Mouse (Mus musculus) liver, embryonic 14.5 days (tissue): ENCODE data around the gene Eif5b. TPM values are rescaled to one million over a fixed set of nuclear protein-coding genes. Genes with fewer than 3 reads are reported as not detected.
A peak's percentile ranks its signal among the peaks of the same experiment; 100 is the strongest.

ENCODE experiments used
- ATAC-seq: fragments of 200-750 bp; cut with Nextera tagmentation; 2 replicates; pipeline ENCODE4 v1.8.0; 2017; ENCODE audit warnings: moderate number of reproducible peaks, mild to moderate bottlenecking, moderate library complexity; ENCODE audit not compliant: insufficient read depth
- DNase-seq, 3 experiments: peaks; one replicate each; pipeline ENCODE4 v3.0.0-alpha.2; 2012 to 2013; ENCODE audit warnings: low read depth in 3 of 3, low spot score in 3 of 3
- H3K27ac ChIP-seq: fragments of 300-500 bp; sonication (generic); 2 replicates; pipeline ENCODE4 v1.5.1; 2014; ENCODE audit warnings: moderate library complexity, mild to moderate bottlenecking, control low read depth, inconsistent platforms
- H3K27me3 ChIP-seq: fragments of 300-500 bp; sonication (generic); 2 replicates; pipeline ENCODE4 v1.6.1; 2014; ENCODE audit warnings: mild to moderate bottlenecking, low read length, moderate library complexity; ENCODE audit not compliant: control insufficient read depth, insufficient read depth
- H3K36me3 ChIP-seq: fragments of 300-500 bp; sonication (generic); replicated peaks from 2 replicates; pipeline ENCODE4 v1.6.1; 2014; ENCODE audit warnings: low read depth; ENCODE audit not compliant: control insufficient read depth, insufficient read depth
- H3K4me1 ChIP-seq, 2 experiments: fragments of 200-500 bp in 1 of 2; fragments of 300-500 bp in 1 of 2; sonication (generic) in 1 of 2; replicated peaks; 2 replicates each; pipeline ENCODE4 v1.6.1; 2012 to 2014; ENCODE audit warnings: antibody characterized with exemption in 1 of 2, inconsistent platforms in 1 of 2, low read length in 1 of 2; ENCODE audit not compliant: control insufficient read depth in 2 of 2, insufficient read depth in 2 of 2
- H3K4me2 ChIP-seq: fragments of 300-500 bp; sonication (generic); 2 replicates; pipeline ENCODE4 v1.6.1; 2014; ENCODE audit warnings: low read depth, mild to moderate bottlenecking, control low read depth, moderate library complexity
- H3K4me3 ChIP-seq, 2 experiments: fragments of 200-500 bp in 1 of 2; fragments of 300-500 bp in 1 of 2; sonication (generic) in 1 of 2; 2 replicates each; pipeline ENCODE4 v1.5.1; 2012 to 2014; ENCODE audit warnings: low read depth in 2 of 2, low read length in 2 of 2, mild to moderate bottlenecking in 2 of 2, control low read depth in 1 of 2, inconsistent platforms in 1 of 2, moderate library complexity in 1 of 2; ENCODE audit not compliant: insufficient read depth in 1 of 2
- H3K9ac ChIP-seq: fragments of 300-500 bp; sonication (generic); replicated peaks from 2 replicates; pipeline ENCODE4 v1.6.1; 2014; ENCODE audit warnings: mild to moderate bottlenecking, control low read depth, moderate library complexity
- H3K9me3 ChIP-seq: fragments of 300-500 bp; sonication (generic); 2 replicates; pipeline ENCODE4 v1.6.1; 2016; ENCODE audit warnings: low read length, mixed read lengths; ENCODE audit not compliant: control insufficient read depth
- CTCF ChIP-seq: IDR thresholded peaks from 2 replicates; pipeline ENCODE4 v1.5.1; 2016; ENCODE audit warnings: antibody characterized with exemption, low read depth, control low read depth
- EP300 ChIP-seq: IDR thresholded peaks from 2 replicates; pipeline ENCODE4 v1.6.1; 2016; ENCODE audit warnings: antibody characterized with exemption, low read depth
- WGBS: fragments of 180-500 bp; shearing (Covaris S2); extraction: QIAGEN DNeasy Blood & Tissue Kit; methylation state at CpG from one replicate; pipeline ENCODE4 v1.1.7; 2014; ENCODE audit not compliant: insufficient replicate concordance; 5-methylcytosine and 5-hydroxymethylcytosine counted together
- polyA plus RNA-seq, 2 experiments: library from polyadenylated mRNA; depleted of rRNA in 1 of 2; stranded (reverse) in 1 of 2; unstranded in 1 of 2; fragments of >200 nt; fragmentation: Nextera tagmentation in 1 of 2; extraction: Ambion mirVana in 1 of 2; gene quantifications; 2 replicates each; pipeline versions ENCODE4 v1.2.1 to v1.2.3; 2012 to 2014

The Eif5b gene
- polyA plus RNA-seq (2012; rRNA removed) (16.8 and 23.9 TPM in 2 replicates), polyA plus RNA-seq (2014; fragmentation: Nextera tagmentation; extraction: Ambion mirVana) (14.0 and 16.2 TPM in 2 replicates)

GRCm38 (mm10) chr1:37997867-37998266 is at the start of gene Eif5b, which contains the start of gene Txndc9:
Gene Eif5b, plus strand, starts transcription at chr1:37998010.
Gene Txndc9, minus strand, starts transcription at chr1:37997893.
- WGBS = 1% methylated on average over 50 of the region's 50 CpGs
- peaks cover 20 to 32% of the 10 kb centered on the region in 2 experiments for H3K4me1 ChIP-seq

DNA sequence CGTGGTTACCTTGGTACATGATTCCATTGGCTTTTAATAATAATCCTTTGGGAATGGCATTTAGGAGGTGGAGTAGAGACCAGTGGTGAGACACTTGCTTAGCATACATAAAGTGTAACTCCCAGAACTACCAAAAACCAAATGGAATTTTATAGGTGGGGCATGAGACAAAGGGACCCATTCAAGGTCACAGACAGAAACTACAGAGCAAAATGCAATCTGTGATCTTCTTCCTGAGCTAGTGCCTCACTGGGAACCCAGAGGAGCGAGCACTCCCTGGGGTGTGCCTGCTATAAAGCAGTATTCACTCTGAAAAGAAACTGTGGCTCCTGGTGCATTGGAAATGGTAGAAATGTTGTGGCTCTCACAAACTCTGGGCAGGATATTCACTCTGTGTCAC is 48.9 kb upstream of the Eif5b start:
- 49% methylated on average over 2 of the region's 2 CpGs for WGBS
- Histone ChIP-seq H3K27ac (no peak overlapping the region), H3K4me1 (no peaks in the 10 kb centered on the region), H3K9ac (no peak overlapping the region), H3K36me3 (no peaks in the 10 kb centered on the region), H3K4me2 (no peak overlapping the region), H3K9me3 (no peaks in the 10 kb centered on the region), H3K27me3 (no peaks in the 10 kb centered on the region), H3K4me3 (no peak overlapping the region)
- ATAC-seq (no peak), DNase-seq (no peak)
- no peak for TF ChIP-seq EP300
- no peak for TF ChIP-seq CTCF

More at GRCm38 (mm10) chr1:37997867-37998266, at the start of gene Eif5b, which contains the start of gene Txndc9:
- peak; percentile 76 for TF ChIP-seq CTCF
- peak; percentile 42 for TF ChIP-seq EP300
- H3K4me3 ChIP-seq = peak within 1 kb of the TSS; percentile 88 to 94
- peaks cover 29% of the 10 kb centered on the region for H3K36me3 ChIP-seq
- no peaks in the 10 kb centered on the region for H3K9me3 ChIP-seq
- H3K4me2 ChIP-seq = peak within 1 kb of the TSS; percentile 87
- peak within 1 kb of the TSS; percentile 87 for H3K27ac ChIP-seq
- ATAC-seq (peak; percentile 84), DNase-seq (peak; percentile 84 to 89 (median 87))
- no peaks in the 10 kb centered on the region for H3K27me3 ChIP-seq
- peak within 1 kb of the TSS; percentile 94 for H3K9ac ChIP-seq

DNA sequence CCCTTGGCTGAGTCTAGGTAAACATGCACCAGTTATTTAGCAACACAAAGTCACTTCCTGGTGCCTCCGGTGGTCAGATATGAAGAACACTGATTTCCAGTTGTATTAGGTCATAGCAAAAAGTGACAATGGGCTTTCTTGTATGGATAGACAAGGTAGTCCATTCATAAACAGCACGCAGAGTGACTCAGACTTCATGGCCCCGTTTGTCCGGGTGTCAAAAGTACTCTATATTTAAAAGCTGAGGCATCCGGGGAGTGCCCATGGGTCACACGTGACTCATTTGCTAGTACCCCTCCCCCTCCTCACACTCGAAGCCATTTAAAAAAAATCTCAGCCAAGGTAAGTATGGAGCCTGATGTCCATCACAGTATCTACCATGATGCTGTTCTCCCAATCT is 43.0 kb upstream of the Eif5b start:
- DNase-seq (no peak), ATAC-seq (no peak)
- Histone ChIP-seq H3K4me1 (no peaks in the 10 kb centered on the region), H3K27ac (no peak overlapping the region), H3K9ac (no peak overlapping the region), H3K36me3 (no peaks in the 10 kb centered on the region), H3K9me3 (no peaks in the 10 kb centered on the region), H3K4me3 (no peak overlapping the region), H3K4me2 (no peak overlapping the region), H3K27me3 (no peaks in the 10 kb centered on the region)
- no peak for TF ChIP-seq EP300
- TF ChIP-seq CTCF = no peak
- 60% methylated on average over 7 of the region's 7 CpGs for WGBS

DNA sequence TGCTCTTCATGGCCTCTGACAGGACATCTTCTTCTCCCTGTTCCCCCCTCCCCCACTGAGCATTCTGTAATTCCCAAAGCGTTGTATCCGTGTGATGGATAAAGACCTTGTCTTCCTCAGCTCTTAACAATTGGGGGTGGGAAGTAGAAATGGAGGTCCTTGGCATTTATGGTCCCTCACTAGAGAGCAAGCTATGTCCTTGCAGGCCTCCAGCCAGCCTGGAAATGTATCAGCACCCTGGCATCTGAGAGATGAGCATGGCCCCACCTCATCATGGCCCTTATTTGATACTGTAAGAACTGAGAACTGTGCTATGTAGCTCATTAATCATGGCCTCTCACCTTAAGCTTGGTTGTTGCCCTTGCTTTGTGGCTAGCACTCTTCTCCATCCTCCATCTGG is 42.6 kb upstream of the Eif5b start:
- H3K4me1 ChIP-seq = no peaks in the 10 kb centered on the region
- H3K27ac ChIP-seq = no peak overlapping the region
- no peak overlapping the region for H3K4me3 ChIP-seq
- H3K27me3 ChIP-seq = no peaks in the 10 kb centered on the region
- ATAC-seq (no peak), DNase-seq (no peak)
- H3K9ac ChIP-seq = no peak overlapping the region
- no peaks in the 10 kb centered on the region for H3K9me3 ChIP-seq
- no peaks in the 10 kb centered on the region for H3K36me3 ChIP-seq
- H3K4me2 ChIP-seq = no peak overlapping the region
- 50% methylated on average over 2 of the region's 2 CpGs for WGBS
- no peak for TF ChIP-seq CTCF
- no peak for TF ChIP-seq EP300

- no peaks in the 10 kb centered on the region for H3K36me3 ChIP-seq
- H3K27ac ChIP-seq = no peak overlapping the region
- H3K27me3 ChIP-seq = no peaks in the 10 kb centered on the region
- no peaks in the 10 kb centered on the region for H3K9me3 ChIP-seq
- DNase-seq = no peak
- WGBS = 15% methylated on average over 3 of the region's 3 CpGs
- ATAC-seq = no peak
- no peak overlapping the region for H3K9ac ChIP-seq
- no peak overlapping the region for H3K4me2 ChIP-seq
- no peak overlapping the region for H3K4me3 ChIP-seq
- TF ChIP-seq CTCF = no peak
- H3K4me1 ChIP-seq = no peaks in the 10 kb centered on the region
These were observed 40.9 kb upstream of the Eif5b start for GRCm38 (mm10) chr1:37956690-37957431.
